ENCODE assay signal across 8 mouse cellular contexts in genomic region chr6:88926870-88927269, GRCm38 (mm10). TPM values are rescaled to one million over a fixed set of nuclear protein-coding genes. Genes with fewer than 3 reads are reported as not detected.
DNase-seq lines count a peak whose midpoint lies in the region; ATAC-seq lines count a peak whose summit lies in the region.

No protein-coding gene starts in this region.

- no peak overlapping the region for H3K9ac ChIP-seq in forebrain, embryonic 12.5 days
- H3K9ac ChIP-seq in forebrain, embryonic 11.5 days (ENCODE audit: low read length), result no peak overlapping the region
- no peak overlapping the region for H3K9ac ChIP-seq in embryonic facial prominence, embryonic 12.5 days

- no peaks in the 10 kb centered on the region for H3K36me3 ChIP-seq in forebrain, embryonic 12.5 days (replicated peaks)
- H3K36me3 ChIP-seq in forebrain, embryonic 11.5 days (ENCODE audit: control insufficient read depth, insufficient read depth, low read length), result no peaks in the 10 kb centered on the region
- H3K36me3 ChIP-seq in embryonic facial prominence, embryonic 12.5 days, result no peaks in the 10 kb centered on the region

- H3K27ac ChIP-seq in forebrain, embryonic 12.5 days, result 0 out of 2 replicates have a peak overlapping the region, but pooled peaks have one; percentile 89
- no peak overlapping the region; the same call in 1 of the 2 replicates for H3K27ac ChIP-seq in forebrain, embryonic 11.5 days (ENCODE audit: low read depth, low read length)
- H3K27ac ChIP-seq in embryonic facial prominence, embryonic 12.5 days, result 0 out of 2 replicates have a peak overlapping the region, but pooled peaks have one; percentile 8

- H3K27me3 ChIP-seq in forebrain, embryonic 12.5 days, result peaks cover 16% of the 10 kb centered on the region
- H3K27me3 ChIP-seq in forebrain, embryonic 11.5 days (ENCODE audit: control insufficient read depth, insufficient read depth, low read length), result no peaks in the 10 kb centered on the region; the same call in 1 of the 2 replicates
- H3K27me3 ChIP-seq in embryonic facial prominence, embryonic 12.5 days, result no peaks in the 10 kb centered on the region

- H3K9me3 ChIP-seq in forebrain, embryonic 12.5 days, result no peaks in the 10 kb centered on the region
- H3K9me3 ChIP-seq in forebrain, embryonic 11.5 days (ENCODE audit: control insufficient read depth, low read length), result no peaks in the 10 kb centered on the region
- no peaks in the 10 kb centered on the region for H3K9me3 ChIP-seq in embryonic facial prominence, embryonic 12.5 days

- H3K4me1 ChIP-seq in forebrain, embryonic 12.5 days, result peaks cover 69% of the 10 kb centered on the region
- H3K4me1 ChIP-seq in forebrain, embryonic 11.5 days (replicated peaks; ENCODE audit: control insufficient read depth, insufficient read depth, low read length), result peaks cover 29% of the 10 kb centered on the region
- H3K4me1 ChIP-seq in embryonic facial prominence, embryonic 12.5 days, result peaks cover 26% of the 10 kb centered on the region

- no peak overlapping the region for H3K4me2 ChIP-seq in forebrain, embryonic 12.5 days
- H3K4me2 ChIP-seq in forebrain, embryonic 11.5 days (ENCODE audit: low read depth, low read length, severe bottlenecking), result no peak overlapping the region
- no peak overlapping the region for H3K4me2 ChIP-seq in embryonic facial prominence, embryonic 12.5 days (replicated peaks)

- 51% methylated on average over 3 of the region's 3 CpGs for WGBS in forebrain, embryonic 12.5 days
- WGBS in forebrain, embryonic 11.5 days, result 55% methylated on average over 3 of the region's 3 CpGs
- WGBS in embryonic facial prominence, embryonic 12.5 days, result 61% methylated on average over 3 of the region's 3 CpGs

- no peak for DNase-seq in forebrain, embryonic 11.5 days (ENCODE audit: low spot score)
- DNase-seq in 3134 (ENCODE audit: extremely low read depth, insufficient read length, low spot score), result peak; percentile 66
- DNase-seq in lung, adult 18-20 months, result peak; percentile 64 to 77
- no peak for DNase-seq in ovary, adult 18-20 months (ENCODE audit: low spot score)
- DNase-seq in layer of hippocampus, postnatal 14 days (ENCODE audit: low spot score in 2 of 2), result no peak
- DNase-seq in gastrocnemius, postnatal 4 days (ENCODE audit: low spot score in 2 of 2), result no peak

- H3K4me3 ChIP-seq in forebrain, embryonic 12.5 days (replicated peaks), result no peak overlapping the region
- H3K4me3 ChIP-seq in forebrain, embryonic 11.5 days (ENCODE audit: low read depth, low read length), result no peak overlapping the region
- H3K4me3 ChIP-seq in embryonic facial prominence, embryonic 12.5 days, result no peak overlapping the region

- ATAC-seq in forebrain, embryonic 12.5 days (ENCODE audit: low FRiP score), result no peak
- no peak for ATAC-seq in forebrain, embryonic 11.5 days (replicated peaks; ENCODE audit: low FRiP score)
- no peak for ATAC-seq in embryonic facial prominence, embryonic 12.5 days (ENCODE audit: insufficient number of reproducible peaks, insufficient read depth, low FRiP score, low TSS enrichment)

RNA-seq across cellular contexts. Expression of gene Tpra1, which starts 24.8 kb away (rescaled TPM):
- 49.9 and 60.6 TPM in 2 replicates for polyA plus RNA-seq in forebrain, embryonic 12.5 days (2016; fragmentation: Nextera tagmentation; extraction: Ambion mirVana)
- polyA plus RNA-seq in forebrain, embryonic 11.5 days (2014; fragmentation: Nextera tagmentation; extraction: Ambion mirVana), result 39.4 and 40.7 TPM in 2 replicates
- polyA plus RNA-seq in embryonic facial prominence, embryonic 12.5 days (2016; fragmentation: Nextera tagmentation; extraction: Ambion mirVana), result 86.3 and 90.6 TPM in 2 replicates
- total RNA-seq in layer of hippocampus, postnatal 14 days (2021), result 10 to 100 TPM; 36.7 to 38.0 TPM
- total RNA-seq in gastrocnemius, postnatal 4 days (2021), result 10 to 100 TPM; 23.4 to 27.2 TPM

RNA-seq across cellular contexts. Expression of gene Mcm2, which starts 28.3 kb away (rescaled TPM):
- 200 and 211 TPM in 2 replicates for polyA plus RNA-seq in forebrain, embryonic 12.5 days (2016; fragmentation: Nextera tagmentation; extraction: Ambion mirVana)
- polyA plus RNA-seq in forebrain, embryonic 11.5 days (2014; fragmentation: Nextera tagmentation; extraction: Ambion mirVana), result 248 and 259 TPM in 2 replicates
- polyA plus RNA-seq in embryonic facial prominence, embryonic 12.5 days (2016; fragmentation: Nextera tagmentation; extraction: Ambion mirVana), result 169 and 171 TPM in 2 replicates
- total RNA-seq in layer of hippocampus, postnatal 14 days (2021), result 1 to 10 TPM; 5.4 to 7.8 TPM
- total RNA-seq in gastrocnemius, postnatal 4 days (2021), result 10 to 100 TPM; 37.2 to 44.3 TPM

RNA-seq across cellular contexts. Expression of gene Podxl2, which starts 52.0 kb away (rescaled TPM):
- 248 and 258 TPM in 2 replicates for polyA plus RNA-seq in forebrain, embryonic 12.5 days (2016; fragmentation: Nextera tagmentation; extraction: Ambion mirVana)
- 109 and 115 TPM in 2 replicates for polyA plus RNA-seq in forebrain, embryonic 11.5 days (2014; fragmentation: Nextera tagmentation; extraction: Ambion mirVana)
- 138 and 153 TPM in 2 replicates for polyA plus RNA-seq in embryonic facial prominence, embryonic 12.5 days (2016; fragmentation: Nextera tagmentation; extraction: Ambion mirVana)
- 100 to 1,000 TPM; 212 to 229 TPM for total RNA-seq in layer of hippocampus, postnatal 14 days (2021)
- total RNA-seq in gastrocnemius, postnatal 4 days (2021), result 10 to 100 TPM; 73.0 to 75.8 TPM

Comparison
In these comparisons a context has a peak if more than half of its experiments do, and no peak if none do; other contexts are left out.
1. DNase-seq: peak in 3134 (single experiment) and lung, adult 18-20 months (2 of 2); none in forebrain, embryonic 11.5 days (single experiment), ovary, adult 18-20 months (single experiment), layer of hippocampus, postnatal 14 days (0 of 2) and gastrocnemius, postnatal 4 days (0 of 2).